Mouse (Mus musculus): ENCODE results near the gene Heatr9.

The Heatr9 gene

GRCm38 (mm10) chr11:83533192-83533591 lies 11.2 kb upstream of the Heatr9 start:
- DNase-seq (ENCODE audit: inconsistent age in 2 of 2, low spot score in 1 of 2), result no peak

- no peak for DNase-seq (ENCODE audit: inconsistent age in 2 of 2, low spot score in 1 of 2)
Measured at GRCm38 (mm10) chr11:83530360-83530759, 8.4 kb upstream of the Heatr9 start, which contains the start of gene Ccl5. Ccl5 (minus strand) TSS chr11:83530518.

DNA sequence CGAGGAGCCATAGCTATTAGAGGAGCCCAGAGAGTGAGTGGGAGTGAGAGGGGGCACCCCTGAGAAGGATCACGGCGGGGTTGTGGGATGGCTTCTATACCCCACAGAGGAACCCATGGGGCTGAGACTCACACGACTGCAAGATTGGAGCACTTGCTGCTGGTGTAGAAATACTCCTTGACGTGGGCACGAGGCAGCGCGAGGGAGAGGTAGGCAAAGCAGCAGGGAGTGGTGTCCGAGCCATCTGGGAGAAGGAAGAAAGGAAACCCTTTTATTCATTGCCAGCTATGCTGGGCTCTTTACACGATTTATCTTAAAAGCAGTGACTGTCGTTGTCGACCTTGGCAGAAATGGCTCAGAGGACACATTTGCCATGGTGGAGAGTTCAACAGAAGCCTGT lies 7.0 kb upstream of the Heatr9 start:
- DNase-seq (ENCODE audit: inconsistent age in 2 of 2, low spot score in 1 of 2), result peak; percentile 7 to 64

DNA sequence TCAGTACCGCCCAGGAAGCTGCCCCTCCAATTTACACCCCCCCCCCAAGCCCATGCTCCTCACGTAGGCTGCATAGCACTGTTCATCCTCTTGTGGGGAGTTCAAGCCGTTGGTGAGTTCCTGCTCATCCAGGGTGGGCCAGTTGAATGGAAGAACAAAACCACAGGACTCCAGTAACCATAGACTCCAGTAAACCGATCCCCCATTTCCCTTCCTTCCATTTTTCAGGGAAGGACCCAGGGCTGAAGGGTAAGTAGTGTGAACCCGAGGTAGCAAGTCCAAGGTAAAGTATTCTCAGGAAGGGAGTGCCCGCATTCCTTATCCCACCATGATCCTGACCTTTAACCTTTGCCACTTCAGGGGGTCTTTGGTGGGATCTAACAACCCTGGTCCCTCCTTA lies 3.6 kb downstream of the Heatr9 start:
- no peak for DNase-seq (ENCODE audit: inconsistent age in 2 of 2, low spot score in 1 of 2)

DNA sequence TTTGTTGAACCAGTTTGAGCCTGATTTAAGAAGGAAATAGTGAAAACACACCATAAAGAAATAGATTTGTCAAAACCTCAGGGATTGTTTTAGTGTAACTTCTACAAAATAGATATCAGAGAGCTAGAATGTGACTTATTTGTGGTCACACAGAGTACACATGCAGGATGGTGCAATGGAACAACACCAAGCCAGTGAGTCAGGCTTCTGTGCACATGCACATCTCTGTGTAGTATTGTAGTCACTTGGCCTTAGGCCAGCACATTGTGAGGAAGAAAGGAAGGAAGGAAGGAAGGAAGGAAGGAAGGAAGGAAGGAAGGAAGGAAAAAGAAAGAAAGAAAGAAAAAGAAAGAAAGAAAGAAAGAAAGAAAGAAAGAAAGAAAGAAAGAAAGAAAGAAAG lies 4.8 kb downstream of the Heatr9 start:
- DNase-seq (ENCODE audit: inconsistent age in 2 of 2, low spot score in 1 of 2), result no peak

GRCm38 (mm10) chr11:83509521-83509920 lies 12.5 kb downstream of the Heatr9 start:
- DNase-seq (ENCODE audit: inconsistent age in 2 of 2, low spot score in 1 of 2), result peak in 1 of 2 experiments; percentile 60

DNA sequence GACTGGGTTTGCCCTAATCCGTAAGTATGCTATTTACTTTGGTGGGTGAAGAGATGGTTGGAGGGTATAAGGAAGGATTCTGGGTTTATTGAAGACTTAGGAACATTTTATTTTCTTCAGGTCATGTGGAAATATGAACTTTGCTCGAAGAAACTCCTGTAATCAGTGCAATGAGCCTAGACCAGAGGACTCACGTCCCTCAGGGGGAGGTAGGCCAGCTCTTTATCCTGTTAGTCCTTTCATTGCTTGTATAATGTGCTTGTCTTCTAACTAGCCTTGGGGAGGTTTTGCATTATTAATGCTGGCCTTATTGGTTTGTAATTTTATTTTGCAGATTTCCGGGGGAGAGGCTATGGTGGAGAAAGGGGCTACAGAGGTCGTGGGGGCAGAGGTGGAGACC lies 17.7 kb downstream of the Heatr9 start:
- DNase-seq (ENCODE audit: inconsistent age in 2 of 2, low spot score in 1 of 2), result no peak

GRCm38 (mm10) chr11:83495571-83495970 lies 26.4 kb downstream of the Heatr9 start:
- no peak for DNase-seq (ENCODE audit: inconsistent age in 2 of 2, low spot score in 1 of 2)

GRCm38 (mm10) chr11:83491488-83491887 lies 30.5 kb downstream of the Heatr9 start:
- DNase-seq (ENCODE audit: inconsistent age in 2 of 2, low spot score in 1 of 2), result no peak

DNA sequence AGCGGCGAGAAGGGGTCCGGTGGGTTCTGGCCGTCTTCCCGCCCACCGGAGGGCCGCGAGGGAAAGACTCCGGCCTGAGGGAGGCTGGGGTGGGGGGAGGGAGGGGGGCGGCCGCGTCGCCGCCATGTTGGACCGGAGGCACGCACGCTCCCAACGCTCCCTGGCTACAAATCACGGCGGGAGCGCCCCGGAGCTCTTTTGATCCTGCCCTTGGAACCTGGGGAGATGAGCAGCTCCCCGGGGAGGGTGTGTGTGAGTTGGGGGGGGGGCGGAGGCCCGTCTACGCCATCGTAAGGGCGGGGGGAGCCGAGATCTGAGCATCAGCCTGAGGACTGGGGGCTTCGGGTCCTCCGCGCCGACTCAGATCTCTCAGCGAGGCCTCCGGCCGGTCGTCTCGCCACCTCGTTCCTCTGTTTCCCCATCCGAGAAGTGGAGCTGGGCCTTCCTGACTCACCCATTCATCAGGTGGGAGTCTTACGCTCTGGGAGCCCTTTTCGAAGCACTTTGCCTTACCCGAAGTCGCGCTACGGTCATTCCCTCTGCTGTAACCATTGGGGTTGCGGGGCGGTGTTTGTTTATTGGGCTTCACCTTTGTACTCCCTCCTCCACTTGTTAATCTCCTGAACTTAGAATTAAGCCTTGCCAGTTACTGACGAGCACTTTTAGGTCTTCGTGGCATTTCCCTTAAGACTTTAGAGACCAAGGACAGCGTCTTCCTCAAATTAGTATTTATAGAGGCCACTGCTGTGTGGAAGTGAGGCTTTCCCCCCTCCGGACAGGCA lies 48.5 kb downstream of the Heatr9 start:
- peak; percentile 37 to 73 for DNase-seq (ENCODE audit: inconsistent age in 2 of 2, low spot score in 1 of 2)

GRCm38 (mm10) chr11:83472324-83473234 lies 49.4 kb downstream of the Heatr9 start, which contains the start of gene Taf15:
Taf15 (plus strand) TSS chr11:83473086.
- peak; percentile 99 for DNase-seq (ENCODE audit: inconsistent age in 2 of 2, low spot score in 1 of 2)

GRCm38 (mm10) chr11:83471766-83472165 lies 50.2 kb downstream of the Heatr9 start:
- DNase-seq (ENCODE audit: inconsistent age in 2 of 2, low spot score in 1 of 2), result no peak

- peak in 1 of 2 experiments; percentile 15 for DNase-seq (ENCODE audit: inconsistent age in 2 of 2, low spot score in 1 of 2)
Measured at GRCm38 (mm10) chr11:83468765-83469164, 53.2 kb downstream of the Heatr9 start.

DNA sequence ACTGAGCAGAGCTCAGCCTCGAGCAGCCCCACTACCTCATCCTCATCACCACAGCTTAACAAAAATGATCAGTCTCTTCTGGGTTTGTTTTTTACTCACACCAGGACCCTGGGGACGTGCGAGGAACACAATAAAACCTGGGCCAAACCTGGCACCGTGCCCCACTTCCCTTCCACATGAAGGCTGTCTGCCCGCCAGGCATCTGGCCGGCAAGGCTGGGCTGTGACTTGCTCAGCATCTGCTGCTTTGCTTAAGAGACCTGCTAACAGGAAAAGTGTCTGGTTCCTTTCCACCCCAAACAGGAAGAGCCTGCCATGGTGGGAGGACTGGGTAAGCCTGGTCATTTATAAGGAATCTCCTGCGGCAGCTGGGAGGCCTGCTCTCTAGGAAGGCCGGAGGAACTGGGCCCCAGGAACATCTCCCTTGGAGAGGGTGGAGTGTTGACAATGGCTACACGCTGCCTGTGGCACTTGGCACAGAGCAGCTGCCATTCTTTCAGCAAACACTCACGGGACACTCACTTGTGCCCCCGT lies 54.8 kb downstream of the Heatr9 start:
- DNase-seq (ENCODE audit: inconsistent age in 2 of 2, low spot score in 1 of 2), result peak; percentile 76 to 84

- peak; percentile 73 to 90 for DNase-seq (ENCODE audit: inconsistent age in 2 of 2, low spot score in 1 of 2)
Measured at GRCm38 (mm10) chr11:83465976-83466375, 56.0 kb downstream of the Heatr9 start.

DNA sequence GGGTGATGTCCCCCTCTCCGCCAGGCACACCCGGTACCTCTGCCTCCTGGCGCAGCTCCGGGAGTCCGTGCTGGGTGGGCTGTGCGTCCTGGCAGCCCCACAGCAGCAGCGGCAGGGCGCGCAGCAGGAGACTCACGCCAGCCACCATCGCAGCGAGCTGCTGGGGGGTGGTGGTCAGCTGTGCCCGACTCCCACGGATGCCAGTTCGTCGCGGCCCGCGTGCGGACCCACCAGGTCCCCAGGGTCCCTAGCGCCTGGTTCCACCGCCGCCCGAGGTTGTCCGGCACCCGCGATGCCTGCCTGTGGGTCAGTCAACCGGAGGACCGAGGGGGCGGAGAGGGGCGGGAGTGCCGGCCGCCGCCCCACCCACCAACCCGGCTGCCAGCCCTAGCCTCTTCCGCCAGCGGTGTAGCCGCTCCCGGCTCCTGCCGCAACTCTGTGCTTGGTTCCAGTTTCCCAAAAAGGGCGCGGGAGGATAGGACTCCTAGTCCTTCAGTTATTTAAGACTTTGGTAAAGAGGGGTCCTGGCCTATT lies 59.2 kb downstream of the Heatr9 start, which contains the start of gene Mmp28:
Gene Mmp28, minus strand, starts transcription at position 361 of the 534 bp plus-strand sequence.
- DNase-seq (ENCODE audit: inconsistent age in 2 of 2, low spot score in 1 of 2), result peak; percentile 84 to 92
